Mouse (Mus musculus): ENCODE results near the gene Ppm1n. TPM values are rescaled to one million over a fixed set of nuclear protein-coding genes. Genes with fewer than 3 reads are reported as not detected.
A peak's percentile ranks its signal among the peaks of the same experiment; 100 is the strongest.

The Ppm1n gene
- polyA plus RNA-seq, 1 experiment from 2014 or later = 0.05 TPM

DNA sequence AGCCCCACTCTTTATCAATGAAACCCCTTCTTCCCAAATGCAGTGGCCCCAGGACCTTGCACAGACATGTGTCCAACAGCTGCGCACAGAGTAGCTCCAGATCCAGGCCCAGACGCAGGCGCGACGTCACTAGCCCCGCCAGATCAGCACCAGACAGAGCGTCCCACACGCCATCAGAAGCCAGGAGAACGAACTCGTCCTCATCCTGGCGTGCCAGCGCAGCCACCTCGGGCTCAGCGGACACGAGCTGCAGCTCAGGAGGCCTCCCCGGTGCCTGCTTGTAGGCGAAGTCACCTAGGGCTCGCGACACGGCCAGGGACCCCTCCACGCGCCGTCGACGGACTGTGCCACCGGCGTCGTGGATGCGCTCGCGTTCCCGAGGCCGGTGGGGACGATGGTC is 812 bp downstream of the Ppm1n start:
- H3K27me3 ChIP-seq = peaks cover 75% of the 10 kb centered on the region
- no peak for ATAC-seq (ENCODE audit: insufficient read depth)
- no peak overlapping the region for H3K9ac ChIP-seq
- H3K4me2 ChIP-seq = peak overlapping the region; percentile 28; the same call in 1 of the 2 replicates
- H3K4me1 ChIP-seq (replicated peaks) = peaks cover 31% of the 10 kb centered on the region
- H3K27ac ChIP-seq (replicated peaks) = no peak overlapping the region
- H3K9me3 ChIP-seq (replicated peaks) = no peaks in the 10 kb centered on the region
- H3K4me3 ChIP-seq (replicated peaks) = 0 out of 2 replicates have a peak overlapping the region, but pooled peaks have one; percentile 9
- no peaks in the 10 kb centered on the region for H3K36me3 ChIP-seq (replicated peaks)
- WGBS (ENCODE audit: insufficient replicate concordance) = 6% methylated on average over 34 of the region's 34 CpGs

DNA sequence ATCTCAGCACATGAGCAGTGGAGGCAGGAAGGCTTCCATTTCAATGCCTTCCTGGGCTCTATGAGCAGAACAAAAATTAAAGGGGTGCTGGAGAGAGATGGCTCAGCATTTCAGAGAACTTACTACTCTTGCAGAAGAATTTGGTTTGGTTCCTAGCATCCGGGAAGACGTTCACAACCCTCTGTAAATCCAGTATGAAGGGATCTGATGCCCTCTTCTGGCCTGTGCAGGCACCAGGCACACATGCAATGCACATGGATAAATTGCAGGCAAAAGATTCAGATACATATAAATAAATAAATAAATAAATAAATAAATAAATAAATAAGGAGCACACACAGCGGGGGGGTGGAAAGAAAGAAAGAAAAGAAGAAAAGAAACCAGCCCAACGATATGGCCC is 3.6 kb downstream of the Ppm1n start:
- Histone ChIP-seq H3K27me3 (peaks cover 48% of the 10 kb centered on the region), H3K36me3 (replicated peaks) (no peaks in the 10 kb centered on the region), H3K27ac (replicated peaks) (no peak overlapping the region), H3K4me3 (replicated peaks) (no peak overlapping the region), H3K4me2 (no peak overlapping the region), H3K4me1 (replicated peaks) (peaks cover 27% of the 10 kb centered on the region), H3K9me3 (replicated peaks) (no peaks in the 10 kb centered on the region), H3K9ac (no peak overlapping the region)
- no peak for ATAC-seq (ENCODE audit: insufficient read depth)
- 32% methylated on average over 4 of the region's 4 CpGs for WGBS (ENCODE audit: insufficient replicate concordance)

DNA sequence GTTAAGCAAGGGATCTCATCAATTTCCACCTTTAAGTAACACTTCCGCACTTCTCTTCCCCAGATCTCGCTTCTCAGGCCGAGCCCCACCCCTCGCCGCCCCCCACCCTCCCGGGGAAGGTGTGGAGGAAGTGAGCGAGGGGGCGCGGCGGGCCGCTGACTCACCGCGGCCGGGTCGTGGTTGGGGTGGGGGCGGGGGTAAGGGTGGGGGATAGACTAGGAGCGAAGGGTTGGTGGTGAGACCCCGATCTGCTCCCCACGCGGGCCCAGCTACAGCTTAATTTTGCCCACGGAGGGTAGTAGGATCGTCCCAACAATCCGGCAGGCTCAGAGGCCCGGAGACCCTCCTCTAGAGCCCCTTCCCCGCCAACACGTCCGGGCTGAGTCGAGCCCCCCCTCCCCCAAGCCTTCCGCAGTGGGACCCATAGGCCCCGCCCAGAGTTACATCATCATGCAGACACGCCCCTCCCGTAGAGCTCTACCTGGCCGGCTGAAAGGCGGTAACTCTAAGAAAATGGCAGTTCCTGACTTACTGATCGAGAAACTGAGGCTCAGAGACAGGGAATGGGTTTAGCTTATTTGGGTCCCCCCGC is 7.6 kb downstream of the Ppm1n start:
- Histone ChIP-seq H3K36me3 (replicated peaks) (peaks cover 11% of the 10 kb centered on the region), H3K27me3 (peaks cover 8% of the 10 kb centered on the region), H3K4me2 (peak overlapping the region; percentile 99), H3K9ac (peak overlapping the region; percentile 84), H3K4me1 (replicated peaks) (peaks cover 57% of the 10 kb centered on the region), H3K9me3 (replicated peaks) (no peaks in the 10 kb centered on the region), H3K27ac (replicated peaks) (peak overlapping the region; percentile 98), H3K4me3 (replicated peaks) (peak overlapping the region; percentile 85)
- WGBS (ENCODE audit: insufficient replicate concordance) = under 1% methylated on average over 36 of the region's 36 CpGs
- ATAC-seq (ENCODE audit: insufficient read depth) = peak; percentile 51

DNA sequence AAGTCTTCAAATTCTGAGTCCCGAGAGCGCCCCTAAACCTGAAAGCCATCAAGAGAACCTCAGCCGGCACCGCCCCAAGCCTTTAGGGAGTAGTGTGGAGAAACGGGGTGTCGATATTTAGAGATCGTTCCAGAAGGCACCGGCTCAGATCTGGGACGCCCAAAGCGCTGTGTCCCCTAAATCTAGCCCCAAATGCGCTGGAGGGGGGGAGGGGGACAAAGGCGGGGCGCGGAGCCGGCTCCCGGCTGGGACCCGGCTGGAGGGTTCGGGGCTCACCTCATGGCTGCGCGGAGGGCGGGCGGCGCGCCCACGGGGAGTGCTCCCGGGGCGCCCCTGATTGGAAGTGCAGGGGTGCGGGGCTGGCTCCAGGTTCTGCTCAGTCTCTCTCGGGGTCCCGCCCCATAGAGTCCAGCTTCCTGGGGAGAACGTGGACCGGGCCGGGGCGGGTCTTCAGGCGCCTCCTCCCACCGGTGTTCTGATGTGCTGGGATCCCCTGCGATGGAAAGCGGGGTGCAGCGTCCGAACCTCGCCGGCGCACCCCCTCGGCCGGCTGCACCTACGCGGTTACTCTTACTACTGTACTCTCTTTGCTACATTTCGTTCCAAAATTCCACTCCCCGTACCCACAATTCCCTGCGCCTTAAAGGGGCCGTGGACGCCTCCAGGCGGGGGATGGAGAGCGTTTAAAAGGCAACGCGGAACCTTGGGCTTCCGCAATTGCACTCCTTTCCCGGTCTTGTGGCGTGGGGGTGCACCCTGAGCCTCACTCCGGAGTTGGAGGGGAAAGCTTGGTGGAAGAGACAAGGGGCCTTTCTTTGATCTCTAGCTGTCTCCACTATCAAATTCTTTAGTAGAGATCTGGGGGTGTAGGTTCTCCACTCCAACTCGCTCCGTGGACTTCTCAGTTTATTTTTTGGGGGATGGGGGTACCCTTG is 8.4 kb downstream of the Ppm1n start, which contains the start of gene Vasp:
TSS of gene Vasp (minus strand) at position 580 of the 935 bp plus-strand sequence.
- Histone ChIP-seq H3K36me3 (replicated peaks) (peaks cover 13% of the 10 kb centered on the region), H3K9ac (peak within 1 kb of the TSS; percentile 84), H3K4me2 (peak within 1 kb of the TSS; percentile 99), H3K4me1 (replicated peaks) (peaks cover 65% of the 10 kb centered on the region), H3K27me3 (0 out of 2 replicates have a peak, but pooled peaks cover under 1% of the 10 kb centered on the region), H3K27ac (replicated peaks) (peak within 1 kb of the TSS; percentile 98), H3K4me3 (replicated peaks) (peak within 1 kb of the TSS; percentile 85), H3K9me3 (replicated peaks) (no peaks in the 10 kb centered on the region)
- WGBS (ENCODE audit: insufficient replicate concordance) = under 1% methylated on average over 59 of the region's 62 CpGs
- ATAC-seq (ENCODE audit: insufficient read depth) = peak; percentile 76

DNA sequence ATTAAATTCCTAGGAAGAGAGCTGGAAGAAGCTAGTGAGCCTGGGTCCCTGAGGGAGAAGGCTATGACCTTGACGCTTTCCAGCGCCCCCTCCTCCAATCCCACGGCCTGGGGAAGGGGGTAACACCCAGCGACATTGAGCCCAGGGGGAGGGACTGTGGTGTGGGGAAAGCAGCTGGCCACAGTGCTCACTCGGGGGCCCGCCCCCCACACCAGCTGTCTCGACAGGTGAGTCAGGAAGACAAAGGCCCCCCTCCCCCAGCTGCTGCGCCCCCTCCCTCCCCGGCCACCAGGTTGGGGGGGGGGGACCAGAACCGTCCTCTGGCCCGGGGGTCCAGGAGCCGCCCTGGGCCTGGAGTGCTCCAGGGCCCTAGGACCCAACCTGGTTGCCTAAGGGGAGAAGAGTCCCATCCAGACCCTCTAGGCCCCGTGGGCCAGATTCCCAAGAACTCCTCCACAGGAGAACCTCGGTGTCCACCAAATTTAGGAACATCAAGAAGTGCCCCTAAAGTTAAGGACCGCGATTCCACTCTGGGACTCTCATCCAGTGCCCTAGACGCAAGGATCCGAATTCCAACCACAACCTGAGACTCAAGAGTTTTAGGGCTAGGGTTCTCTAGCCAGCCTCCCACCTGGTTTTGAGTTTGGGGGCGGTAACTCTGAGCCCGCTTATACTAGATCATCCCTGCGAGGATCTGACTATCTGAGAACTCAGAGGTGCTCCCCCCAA is 9.2 kb downstream of the Ppm1n start:
- Histone ChIP-seq H3K27me3 (no peaks in the 10 kb centered on the region), H3K9ac (peak overlapping the region; percentile 84), H3K4me3 (replicated peaks) (peak overlapping the region; percentile 85), H3K27ac (replicated peaks) (peak overlapping the region; percentile 98), H3K4me1 (replicated peaks) (peaks cover 73% of the 10 kb centered on the region), H3K4me2 (peak overlapping the region; percentile 99), H3K9me3 (replicated peaks) (no peaks in the 10 kb centered on the region), H3K36me3 (replicated peaks) (peaks cover 13% of the 10 kb centered on the region)
- no peak for ATAC-seq (ENCODE audit: insufficient read depth)
- whole genome bisulfite sequencing (ENCODE audit: insufficient replicate concordance) = 0% methylated on average over 20 of the region's 21 CpGs

DNA sequence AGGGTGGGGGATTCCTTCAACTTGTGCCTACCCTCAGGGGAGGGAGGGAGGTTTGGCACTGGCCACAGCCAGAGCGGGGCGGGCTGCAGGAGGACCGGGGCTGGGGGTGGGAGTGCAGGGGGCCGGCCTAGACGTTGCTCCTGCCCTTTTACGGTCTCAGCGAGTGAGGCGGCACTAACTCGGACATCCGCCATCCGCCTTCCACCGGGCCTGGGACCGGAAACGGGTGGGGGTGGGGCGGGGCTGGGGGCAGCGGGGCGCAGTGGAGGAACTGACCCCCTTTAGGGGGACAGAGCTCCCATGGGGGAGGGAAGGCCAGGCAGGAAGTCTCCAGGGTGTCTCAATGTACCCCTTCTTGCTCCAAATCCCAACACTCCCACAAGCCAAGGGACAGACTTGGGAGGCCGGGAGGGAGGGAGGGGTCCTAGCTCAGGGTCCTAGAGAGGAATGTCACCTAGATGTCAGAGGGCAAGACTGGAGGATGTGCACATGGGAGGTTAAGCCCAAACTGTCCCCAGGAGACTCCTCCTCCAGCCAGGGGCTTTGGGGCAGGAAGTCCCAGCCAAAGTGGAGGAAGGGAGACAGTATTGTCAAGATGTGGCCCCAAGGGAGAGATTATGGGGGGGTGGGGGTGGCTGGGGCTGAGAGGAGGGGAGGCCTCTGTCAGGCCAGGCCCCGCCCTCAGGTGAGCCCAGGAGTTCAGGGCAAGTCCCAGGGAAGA is 10.0 kb downstream of the Ppm1n start:
- Histone ChIP-seq H3K27me3 (no peaks in the 10 kb centered on the region), H3K36me3 (replicated peaks) (peaks cover 16% of the 10 kb centered on the region), H3K27ac (replicated peaks) (peak overlapping the region; percentile 98), H3K9me3 (replicated peaks) (no peaks in the 10 kb centered on the region), H3K4me2 (peak overlapping the region; percentile 99), H3K4me3 (replicated peaks) (peak overlapping the region; percentile 85), H3K9ac (peak overlapping the region; percentile 84), H3K4me1 (replicated peaks) (peaks cover 81% of the 10 kb centered on the region)
- WGBS (ENCODE audit: insufficient replicate concordance) = 2% methylated on average over 19 of the region's 19 CpGs
- ATAC-seq (ENCODE audit: insufficient read depth) = 0 out of 2 replicates have a peak, but pooled peaks have one; percentile 13

DNA sequence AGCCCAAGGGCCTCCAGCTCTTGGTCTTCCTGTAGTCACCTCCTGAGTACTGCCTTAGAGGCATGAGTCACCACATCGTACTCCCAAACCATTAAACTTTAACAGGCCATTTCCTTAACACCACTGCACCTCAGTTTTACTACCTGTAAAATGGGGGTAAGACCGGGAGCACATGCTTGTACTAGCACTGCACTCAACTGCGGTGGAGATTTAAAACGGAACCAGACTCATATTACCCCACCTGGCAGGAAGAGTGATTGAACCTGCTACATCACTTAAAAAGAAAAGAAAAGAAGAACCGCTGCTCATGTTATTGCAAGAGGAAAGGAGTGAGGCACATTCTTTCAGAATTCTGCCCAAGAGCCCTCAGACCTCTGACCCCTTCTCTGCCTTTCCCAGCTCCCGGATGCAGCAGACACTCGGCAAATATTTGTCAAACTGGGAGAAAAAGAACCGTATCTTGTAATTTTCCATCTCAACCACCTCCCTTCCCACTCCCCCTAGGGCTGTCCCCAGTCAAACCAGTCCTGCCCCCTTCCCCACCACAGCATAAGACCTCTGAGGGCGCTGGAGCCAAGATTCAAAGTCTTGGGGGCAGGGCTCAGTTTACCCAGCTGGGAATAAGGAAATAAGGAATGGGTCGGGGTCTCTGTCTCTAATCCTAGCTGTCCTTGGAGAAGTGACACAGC is 10.7 kb downstream of the Ppm1n start:
- H3K4me3 ChIP-seq (replicated peaks) = peak overlapping the region; percentile 85
- peak overlapping the region; percentile 84 for H3K9ac ChIP-seq
- WGBS (ENCODE audit: insufficient replicate concordance) = 27% methylated on average over 10 of the region's 10 CpGs
- peak overlapping the region; percentile 98 for H3K27ac ChIP-seq (replicated peaks)
- peaks cover 23% of the 10 kb centered on the region for H3K36me3 ChIP-seq (replicated peaks)
- ATAC-seq (ENCODE audit: insufficient read depth) = no peak
- no peaks in the 10 kb centered on the region for H3K27me3 ChIP-seq
- peaks cover 88% of the 10 kb centered on the region for H3K4me1 ChIP-seq (replicated peaks)
- H3K9me3 ChIP-seq (replicated peaks) = no peaks in the 10 kb centered on the region
- H3K4me2 ChIP-seq = peak overlapping the region; percentile 99

DNA sequence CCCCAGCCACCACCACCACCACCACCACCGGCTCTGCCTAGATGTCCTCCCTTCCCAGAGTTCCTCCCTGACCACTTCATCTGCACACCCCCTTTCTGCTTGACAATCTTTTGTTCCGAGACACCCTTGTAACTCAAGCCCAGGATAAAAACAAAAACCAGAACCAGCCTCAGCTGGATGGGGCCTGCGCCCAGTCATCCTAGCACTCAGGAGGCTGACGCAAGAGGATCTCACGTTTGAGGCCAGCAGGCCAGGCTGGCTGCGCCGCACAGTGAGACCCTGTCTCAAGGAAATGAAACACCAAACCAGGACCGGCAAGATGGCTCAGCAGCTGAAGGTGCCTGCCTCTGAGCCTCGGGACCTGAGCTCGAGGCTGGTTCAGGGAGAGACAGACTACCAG is 12.8 kb downstream of the Ppm1n start:
- H3K4me1 ChIP-seq (replicated peaks) = peaks cover 82% of the 10 kb centered on the region
- no peak for ATAC-seq (ENCODE audit: insufficient read depth)
- WGBS (ENCODE audit: insufficient replicate concordance) = 39% methylated on average over 10 of the region's 10 CpGs
- H3K4me2 ChIP-seq = peak overlapping the region; percentile 75
- peaks cover 44% of the 10 kb centered on the region for H3K36me3 ChIP-seq (replicated peaks)
- peak overlapping the region; percentile 47; the same call in 1 of the 2 replicates for H3K9ac ChIP-seq
- H3K27me3 ChIP-seq = no peaks in the 10 kb centered on the region
- H3K27ac ChIP-seq (replicated peaks) = peak overlapping the region; percentile 87
- H3K4me3 ChIP-seq (replicated peaks) = 0 out of 2 replicates have a peak overlapping the region, but pooled peaks have one; percentile 39
- H3K9me3 ChIP-seq (replicated peaks) = no peaks in the 10 kb centered on the region

DNA sequence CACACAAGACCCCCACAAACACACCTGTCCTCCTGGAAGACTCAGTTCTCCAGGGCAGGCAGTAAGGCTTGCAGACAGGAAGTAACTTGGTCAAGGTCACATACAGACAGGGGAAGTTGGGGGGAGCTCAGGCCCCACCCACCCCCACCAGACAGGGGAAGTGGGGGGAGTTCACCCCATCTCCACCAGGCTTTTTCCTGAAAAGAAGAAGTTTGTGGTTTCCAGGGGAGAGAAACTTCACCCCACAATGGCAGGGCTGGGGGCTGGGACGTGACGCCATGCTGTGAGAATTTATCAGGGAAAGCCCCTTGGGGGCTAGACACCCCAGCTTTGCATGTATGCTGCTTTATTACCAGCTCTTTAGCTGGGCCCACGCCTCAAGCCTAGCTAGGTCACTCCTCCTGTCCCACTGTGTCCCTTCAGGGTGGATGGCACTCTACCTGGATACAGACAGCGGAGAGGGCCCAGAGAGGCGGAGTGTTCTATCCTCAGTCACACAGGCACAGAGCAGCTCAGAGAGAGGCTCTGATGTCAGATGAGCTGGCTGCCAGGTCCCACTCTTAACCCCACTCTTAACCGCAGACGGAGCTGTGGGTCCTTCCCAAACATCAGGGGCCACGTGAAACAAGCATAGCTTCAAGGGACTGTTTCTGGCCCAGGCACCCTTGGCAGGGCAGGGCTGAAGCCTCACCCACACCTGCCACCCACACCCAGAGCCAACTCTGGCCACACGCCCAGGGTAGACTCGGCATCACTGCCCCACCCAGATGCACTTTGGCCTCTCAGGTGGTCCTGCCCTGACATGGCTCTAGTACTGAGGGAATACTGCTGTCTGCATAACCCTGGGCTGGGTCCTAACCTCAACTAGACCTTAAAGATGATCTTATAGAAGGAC is 13.7 kb downstream of the Ppm1n start:
- Histone ChIP-seq H3K9ac (peak overlapping the region; percentile 47), H3K36me3 (replicated peaks) (peaks cover 53% of the 10 kb centered on the region), H3K9me3 (replicated peaks) (no peaks in the 10 kb centered on the region), H3K27ac (replicated peaks) (peak overlapping the region; percentile 87), H3K4me2 (peak overlapping the region; percentile 75), H3K27me3 (no peaks in the 10 kb centered on the region), H3K4me3 (replicated peaks) (peak overlapping the region; percentile 39; the same call in 1 of the 2 replicates), H3K4me1 (replicated peaks) (peaks cover 79% of the 10 kb centered on the region)
- ATAC-seq (ENCODE audit: insufficient read depth) = no peak; the same call in 1 of the 2 replicates
- 29% methylated on average over 10 of the region's 10 CpGs for WGBS (ENCODE audit: insufficient replicate concordance)
